ENCODE assay signal across 31 mouse cellular contexts in the genomic region with DNA sequence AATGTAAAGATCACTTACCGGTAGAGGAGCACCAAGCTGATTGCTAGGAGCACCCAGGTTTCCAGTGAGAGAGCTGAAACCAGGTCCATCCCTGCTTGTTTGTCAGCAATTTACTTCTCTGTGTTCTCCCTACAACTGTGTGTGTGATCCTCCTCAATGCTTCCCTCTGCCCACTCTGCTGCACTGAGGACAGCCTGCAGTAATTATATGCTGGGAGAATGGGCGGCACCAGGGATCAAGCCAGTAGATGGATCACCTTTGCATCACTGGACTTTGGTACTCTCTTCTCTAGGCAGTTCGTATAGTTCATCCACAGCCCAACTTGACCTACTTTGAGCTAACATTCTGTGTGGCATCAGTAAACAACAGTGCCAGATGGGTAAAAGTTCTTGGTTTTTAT. TPM values are rescaled to one million over a fixed set of nuclear protein-coding genes. Genes with fewer than 3 reads are reported as not detected.
"Had no signal": no experiment of that assay in that cellular context is flagged by ENCODE, and none has a peak within 500 bp of the region (broad histone marks: within the 10 kb centered on the region; RNA-seq: fewer than 3 reads in every experiment).

A gene (minus strand): TSS at position 277 of the 400 bp plus-strand sequence.

- H3K9ac ChIP-seq: kidney, embryonic 15.5 days; liver, embryonic 14.5 days; lung, embryonic 14.5 days; midbrain, embryonic 12.5 days; midbrain, embryonic 15.5 days; neural tube, embryonic 13.5 days had no signal

- H3K4me1 ChIP-seq: kidney, embryonic 15.5 days; midbrain, embryonic 12.5 days; midbrain, embryonic 15.5 days; neural tube, embryonic 13.5 days had no signal

- H3K4me2 ChIP-seq: kidney, embryonic 15.5 days; lung, embryonic 14.5 days; midbrain, embryonic 12.5 days; midbrain, embryonic 15.5 days; neural tube, embryonic 13.5 days had no signal

- ATAC-seq: intestine, embryonic 16.5 days; lung, postnatal 0 days; midbrain, embryonic 15.5 days had no signal

- DNase-seq: kidney, adult 18-20 months; kidney, postnatal 10 days; kidney, postnatal 36 days; layer of hippocampus, postnatal 36 days; lung, embryonic 14.5 days; retina, postnatal 1 day; right cerebral cortex, postnatal 25 days; thymus, adult 18-20 months; thymus, postnatal 36 days had no signal

- H3K27ac ChIP-seq: kidney, embryonic 15.5 days; left cerebral cortex, adult 2 months; liver, embryonic 14.5 days; macrophage; midbrain, embryonic 12.5 days; midbrain, embryonic 15.5 days; neural tube, embryonic 13.5 days had no signal

- H3K27me3 ChIP-seq: kidney, embryonic 15.5 days; midbrain, embryonic 12.5 days; midbrain, embryonic 15.5 days; neural tube, embryonic 13.5 days had no signal

- H3K4me3 ChIP-seq: kidney, embryonic 15.5 days; left cerebral cortex, adult 2 months; midbrain, embryonic 12.5 days; midbrain, embryonic 15.5 days; myocyte; neural tube, embryonic 13.5 days had no signal

- H3K36me3 ChIP-seq: kidney, embryonic 15.5 days; midbrain, embryonic 12.5 days; midbrain, embryonic 15.5 days; neural tube, embryonic 13.5 days had no signal

RNA-seq across cellular contexts. Expression of the gene that starts here (rescaled TPM):
- total RNA-seq: layer of hippocampus, adult 8-10 months; layer of hippocampus, postnatal 10 days; layer of hippocampus, postnatal 36 days; left cerebral cortex, adult 2 months; left cerebral cortex, postnatal 10 days; left cerebral cortex, postnatal 36 days; megakaryocyte, adult 5-6 weeks; monocyte, adult 5-6 weeks; neutrophil, adult 5-6 weeks had no signal
- polyA plus RNA-seq: limb, embryonic 11.5 days; limb, embryonic 14.5 days; lung, embryonic 14.5 days; macrophage; midbrain, embryonic 12.5 days; midbrain, embryonic 15.5 days; myocyte; neural tube, embryonic 13.5 days; spleen, adult 2 months; testis, adult 2 months; urinary bladder, adult 2 months had no signal
